Mouse (Mus musculus) liver, embryonic 11.5 days (tissue): ENCODE measurements at regions not wholly inside any gene's neighbourhood (a gene's known extent, or its start where the extent isn't known, plus 50 kb on each side); places are given as distances from the start of the nearest gene placed in this dataset.

ENCODE experiments used
- ATAC-seq: fragments of 200-750 bp; cut with Nextera tagmentation; replicated peaks from 2 replicates; pipeline ENCODE4 v1.8.0; 2017; ENCODE audit warnings: moderate number of reproducible peaks, mild to moderate bottlenecking, moderate TSS enrichment, moderate library complexity; ENCODE audit not compliant: low FRiP score
- DNase-seq: peaks from one replicate; pipeline ENCODE4 v3.0.0-alpha.2; 2017; ENCODE audit warnings: low spot score
- H3K27ac ChIP-seq: fragments of 300-500 bp; sonication (generic); 2 replicates; pipeline ENCODE4 v1.5.1; 2014; ENCODE audit warnings: mild to moderate bottlenecking, low read depth, low read length, control low read depth
- H3K27me3 ChIP-seq: fragments of 300-500 bp; sonication (generic); replicated peaks from 2 replicates; pipeline ENCODE4 v1.6.1; 2014; ENCODE audit warnings: low read length, mixed read lengths; ENCODE audit not compliant: control insufficient read depth, insufficient read depth
- H3K36me3 ChIP-seq: fragments of 300-500 bp; sonication (generic); 2 replicates; pipeline ENCODE4 v1.6.1; 2014; ENCODE audit warnings: mild to moderate bottlenecking, low read length, moderate library complexity, mixed read lengths; ENCODE audit not compliant: control insufficient read depth, insufficient read depth
- H3K4me1 ChIP-seq: fragments of 300-500 bp; sonication (generic); replicated peaks from 2 replicates; pipeline ENCODE4 v1.6.1; 2014; ENCODE audit warnings: low read length, mixed read lengths; ENCODE audit not compliant: control insufficient read depth, insufficient read depth
- H3K4me2 ChIP-seq: fragments of 300-500 bp; sonication (generic); 2 replicates; pipeline ENCODE4 v1.6.1; 2014; ENCODE audit warnings: mild to moderate bottlenecking, control low read depth, moderate library complexity
- H3K4me3 ChIP-seq: fragments of 300-500 bp; sonication (generic); 2 replicates; pipeline ENCODE4 v1.5.1; 2014; ENCODE audit warnings: low read depth, low read length, control low read depth
- H3K9ac ChIP-seq: fragments of 300-500 bp; sonication (generic); 2 replicates; pipeline ENCODE4 v1.6.1; 2014; ENCODE audit warnings: low read depth, low read length, control low read depth
- H3K9me3 ChIP-seq: fragments of 300-500 bp; sonication (generic); 2 replicates; pipeline ENCODE4 v1.6.1; 2016; ENCODE audit warnings: low read length, inconsistent platforms, mixed read lengths; ENCODE audit not compliant: control insufficient read depth
- WGBS: fragments of 180-500 bp; shearing (Covaris S2); extraction: QIAGEN DNeasy Blood & Tissue Kit; methylation state at CpG from one replicate; pipeline ENCODE4 v1.1.7; 2014; 5-methylcytosine and 5-hydroxymethylcytosine counted together

- Histone ChIP-seq H3K4me2 (no peak overlapping the region), H3K27me3 (no peaks in the 10 kb centered on the region), H3K4me1 (no peaks in the 10 kb centered on the region), H3K4me3 (no peak overlapping the region), H3K9me3 (no peaks in the 10 kb centered on the region), H3K27ac (no peak overlapping the region), H3K36me3 (no peaks in the 10 kb centered on the region), H3K9ac (no peak overlapping the region)
- 43% methylated on average over 3 of the region's 3 CpGs for WGBS
- no peak for DNase-seq
- ATAC-seq: no peak
Observed at GRCm38 (mm10) chr10:97093886-97094285, 385.5 kb upstream of the Dcn start.

- Histone ChIP-seq H3K9me3 (no peaks in the 10 kb centered on the region), H3K4me3 (no peak overlapping the region), H3K9ac (no peak overlapping the region), H3K27ac (no peak overlapping the region), H3K36me3 (no peaks in the 10 kb centered on the region), H3K4me1 (no peaks in the 10 kb centered on the region), H3K4me2 (no peak overlapping the region), H3K27me3 (no peaks in the 10 kb centered on the region)
- ATAC-seq: no peak
- no peak for DNase-seq
- WGBS: 77% methylated on average over 3 of the region's 3 CpGs
Observed at GRCm38 (mm10) chr10:97114501-97114900, 364.9 kb upstream of the Dcn start.

GRCm38 (mm10) chr10:97122693-97123092 is 356.7 kb upstream of the Dcn start:
- H3K9ac ChIP-seq: no peak overlapping the region
- no peaks in the 10 kb centered on the region for H3K36me3 ChIP-seq
- H3K4me3 ChIP-seq: no peak overlapping the region
- no peak overlapping the region for H3K27ac ChIP-seq
- no peaks in the 10 kb centered on the region for H3K4me1 ChIP-seq
- ATAC-seq (no peak), DNase-seq (no peak)
- no peaks in the 10 kb centered on the region for H3K27me3 ChIP-seq
- WGBS: 76% methylated on average over 1 of the region's 1 CpGs
- H3K4me2 ChIP-seq: no peak overlapping the region
- no peaks in the 10 kb centered on the region for H3K9me3 ChIP-seq

GRCm38 (mm10) chr10:97141561-97141960 is 337.8 kb upstream of the Dcn start:
- 63% methylated on average over 2 of the region's 2 CpGs for WGBS
- Histone ChIP-seq H3K9me3 (no peaks in the 10 kb centered on the region), H3K4me2 (no peak overlapping the region), H3K36me3 (no peaks in the 10 kb centered on the region), H3K4me1 (no peaks in the 10 kb centered on the region), H3K4me3 (no peak overlapping the region), H3K27ac (no peak overlapping the region), H3K27me3 (no peaks in the 10 kb centered on the region), H3K9ac (no peak overlapping the region)
- no peak for ATAC-seq
- no peak for DNase-seq

DNA sequence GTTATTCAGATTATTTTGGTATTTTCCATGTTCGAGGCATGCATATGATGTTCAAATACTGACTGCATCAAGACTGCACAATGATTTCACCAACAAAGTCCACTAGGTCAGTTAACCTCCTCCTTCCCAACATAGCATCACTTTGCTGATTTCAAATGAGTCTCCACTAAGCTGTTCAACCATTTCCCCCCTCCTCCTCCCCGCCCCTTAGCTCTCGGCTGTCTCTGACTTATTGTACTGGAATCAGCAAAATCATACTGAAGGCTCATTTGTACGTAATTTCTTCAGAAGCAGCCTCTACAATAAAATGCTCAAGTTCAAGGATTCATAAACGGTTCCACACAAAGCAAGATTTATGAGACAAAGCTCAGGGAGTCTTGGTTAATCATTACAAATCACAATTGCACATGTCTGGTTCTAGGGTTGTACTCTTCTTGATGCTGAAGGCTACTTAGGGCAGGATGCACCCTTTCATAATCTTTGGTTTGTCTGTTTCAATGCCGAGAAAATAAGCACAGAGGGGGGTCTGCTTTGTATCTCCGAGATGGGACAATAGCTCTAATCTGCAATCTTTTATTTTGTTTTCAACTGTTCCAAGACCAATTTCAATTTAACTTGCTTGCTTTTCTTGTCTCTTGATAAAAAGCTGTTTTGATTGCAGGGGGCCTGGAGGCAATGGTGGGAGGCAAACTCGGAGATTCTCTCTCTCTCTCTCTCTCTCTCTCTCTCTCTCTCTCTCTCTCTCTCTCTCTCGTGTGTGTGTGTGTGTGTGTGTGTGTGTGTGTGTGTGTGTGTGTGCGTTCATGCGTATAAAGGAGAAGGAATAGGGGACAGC is 320.6 kb upstream of the Dcn start:
- 68% methylated on average over 10 of the region's 11 CpGs for WGBS
- DNase-seq (no peak), ATAC-seq (no peak)
- no peak overlapping the region for H3K9ac ChIP-seq
- no peaks in the 10 kb centered on the region for H3K9me3 ChIP-seq
- no peak overlapping the region for H3K4me2 ChIP-seq
- no peak overlapping the region for H3K4me3 ChIP-seq
- no peaks in the 10 kb centered on the region for H3K36me3 ChIP-seq
- no peaks in the 10 kb centered on the region for H3K4me1 ChIP-seq
- H3K27ac ChIP-seq: no peak overlapping the region
- H3K27me3 ChIP-seq: no peaks in the 10 kb centered on the region

DNA sequence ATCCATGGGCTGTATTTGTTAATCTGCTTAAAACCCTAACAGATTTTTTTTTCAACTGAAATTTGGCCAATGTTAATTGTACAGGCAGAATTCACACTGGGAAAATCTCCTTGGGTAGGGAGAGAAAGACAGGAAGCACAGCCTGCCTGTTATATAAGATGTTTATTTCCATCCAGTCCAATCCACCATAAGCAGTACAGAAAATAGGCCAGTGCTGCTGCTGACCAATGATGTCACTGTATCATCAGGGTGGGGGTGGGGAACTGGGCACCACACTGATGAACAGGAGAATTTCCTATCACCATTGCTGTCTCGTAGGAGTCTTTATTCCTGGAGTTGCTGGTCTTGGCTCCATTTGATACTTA is 320.0 kb upstream of the Dcn start:
- Histone ChIP-seq H3K4me1 (no peaks in the 10 kb centered on the region), H3K36me3 (no peaks in the 10 kb centered on the region), H3K4me3 (no peak overlapping the region), H3K4me2 (no peak overlapping the region), H3K27ac (no peak overlapping the region), H3K9ac (no peak overlapping the region), H3K9me3 (no peaks in the 10 kb centered on the region), H3K27me3 (no peaks in the 10 kb centered on the region)
- no peak for ATAC-seq
- no peak for DNase-seq
- WGBS: 69% methylated on average over 1 of the region's 1 CpGs

- no peaks in the 10 kb centered on the region for H3K27me3 ChIP-seq
- DNase-seq (no peak), ATAC-seq (0 out of 2 replicates have a peak, but pooled peaks have one; percentile 56)
- H3K4me3 ChIP-seq: no peak overlapping the region
- WGBS: 53% methylated on average over 10 of the region's 10 CpGs
- no peaks in the 10 kb centered on the region for H3K4me1 ChIP-seq
- H3K4me2 ChIP-seq: no peak overlapping the region
- H3K9ac ChIP-seq: no peak overlapping the region
- H3K36me3 ChIP-seq: no peaks in the 10 kb centered on the region
- H3K9me3 ChIP-seq: no peaks in the 10 kb centered on the region
- H3K27ac ChIP-seq: no peak overlapping the region
Observed at GRCm38 (mm10) chr10:97159831-97160575, 319.4 kb upstream of the Dcn start.

DNA sequence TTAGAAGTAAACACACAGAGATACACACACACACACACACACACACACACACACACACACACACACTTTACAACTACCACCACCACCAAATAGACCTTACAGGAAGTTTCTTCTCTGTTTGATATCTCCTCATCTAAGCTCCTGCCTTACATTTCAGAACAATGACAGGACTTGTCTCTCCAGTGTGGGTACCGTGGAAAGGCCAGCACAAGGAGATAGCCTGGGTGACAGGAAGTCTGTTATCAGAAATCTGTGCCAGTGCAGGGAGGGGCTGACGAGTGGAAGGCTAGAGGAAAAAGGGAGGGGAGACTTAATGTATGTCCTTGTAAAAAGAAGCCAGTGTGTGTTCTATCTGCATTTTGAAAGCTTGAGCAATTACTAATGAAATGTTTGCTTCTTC is 318.5 kb upstream of the Dcn start:
- Histone ChIP-seq H3K4me2 (no peak overlapping the region), H3K27ac (no peak overlapping the region), H3K4me1 (no peaks in the 10 kb centered on the region), H3K36me3 (no peaks in the 10 kb centered on the region), H3K27me3 (no peaks in the 10 kb centered on the region), H3K4me3 (no peak overlapping the region), H3K9me3 (no peaks in the 10 kb centered on the region), H3K9ac (no peak overlapping the region)
- no peak for DNase-seq
- whole genome bisulfite sequencing: 6% methylated on average over 2 of the region's 2 CpGs
- no peak; the same call in 1 of the 2 replicates for ATAC-seq

GRCm38 (mm10) chr10:97178468-97178867 is 300.9 kb upstream of the Dcn start:
- H3K9ac ChIP-seq: no peak overlapping the region
- H3K36me3 ChIP-seq: no peaks in the 10 kb centered on the region
- H3K27ac ChIP-seq: no peak overlapping the region
- no peaks in the 10 kb centered on the region for H3K4me1 ChIP-seq
- no peak for ATAC-seq
- no peaks in the 10 kb centered on the region for H3K27me3 ChIP-seq
- no peak overlapping the region for H3K4me3 ChIP-seq
- no peak for DNase-seq
- 78% methylated on average over 3 of the region's 3 CpGs for WGBS
- H3K4me2 ChIP-seq: no peak overlapping the region
- H3K9me3 ChIP-seq: no peaks in the 10 kb centered on the region
